Mouse (Mus musculus): ENCODE data around the gene Gm20431. TPM values are rescaled to one million over a fixed set of nuclear protein-coding genes. Genes with fewer than 3 reads are reported as not detected.

Gm20431 gene
- polyA plus RNA-seq, 1 experiment from 2014 or later = 5.4 TPM

- H3K9ac ChIP-seq (ENCODE audit: low read length) = no peak overlapping the region
- peaks cover 8% of the 10 kb centered on the region for H3K4me1 ChIP-seq (ENCODE audit: control insufficient read depth, insufficient read depth, low read length)
- H3K27ac ChIP-seq (ENCODE audit: low read depth, low read length) = no peak overlapping the region
- no peak overlapping the region for H3K4me3 ChIP-seq (ENCODE audit: low read depth, low read length)
- no peaks in the 10 kb centered on the region for H3K9me3 ChIP-seq (replicated peaks; ENCODE audit: control insufficient read depth, low read length)
- no peak overlapping the region for H3K4me2 ChIP-seq (ENCODE audit: low read length)
- H3K27me3 ChIP-seq (replicated peaks; ENCODE audit: control insufficient read depth, insufficient read depth, low read length) = peaks cover 29% of the 10 kb centered on the region
- 87% methylated on average over 6 of the region's 6 CpGs for whole genome bisulfite sequencing
- H3K36me3 ChIP-seq (ENCODE audit: control insufficient read depth, insufficient read depth, low read length) = no peaks in the 10 kb centered on the region
- DNase-seq (ENCODE audit: low spot score) (no peak), ATAC-seq (no peak)
Measured at GRCm38 (mm10) chr2:167691410-167691809, 30.1 kb upstream of the Gm20431 start.

DNA sequence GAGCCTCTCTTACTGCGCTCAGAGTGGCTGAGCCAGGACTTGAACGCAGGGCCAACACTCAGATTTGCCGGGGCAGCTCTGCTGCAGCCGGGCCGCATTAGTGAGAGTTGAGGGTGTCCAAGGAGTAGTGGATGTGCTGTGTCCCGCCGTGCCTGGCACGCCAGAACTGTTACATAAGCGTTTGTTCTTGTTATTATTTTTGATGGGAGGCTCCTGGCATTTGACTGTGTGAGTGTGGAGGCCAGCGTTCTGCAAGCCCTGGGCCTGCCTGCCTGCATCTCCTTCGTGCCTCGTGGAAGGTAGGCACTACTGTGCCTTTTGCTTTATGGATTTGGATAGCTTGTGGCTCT is 29.6 kb upstream of the Gm20431 start:
- no peak overlapping the region for H3K9ac ChIP-seq (ENCODE audit: low read length)
- whole genome bisulfite sequencing = 87% methylated on average over 12 of the region's 12 CpGs
- H3K4me3 ChIP-seq (ENCODE audit: low read depth, low read length) = no peak overlapping the region
- no peaks in the 10 kb centered on the region for H3K36me3 ChIP-seq (ENCODE audit: control insufficient read depth, insufficient read depth, low read length)
- H3K27ac ChIP-seq (ENCODE audit: low read depth, low read length) = no peak overlapping the region
- DNase-seq (ENCODE audit: low spot score) (no peak), ATAC-seq (no peak)
- peaks cover 29% of the 10 kb centered on the region for H3K27me3 ChIP-seq (replicated peaks; ENCODE audit: control insufficient read depth, insufficient read depth, low read length)
- peaks cover 8% of the 10 kb centered on the region for H3K4me1 ChIP-seq (ENCODE audit: control insufficient read depth, insufficient read depth, low read length)
- H3K4me2 ChIP-seq (ENCODE audit: low read length) = no peak overlapping the region
- no peaks in the 10 kb centered on the region for H3K9me3 ChIP-seq (replicated peaks; ENCODE audit: control insufficient read depth, low read length)

GRCm38 (mm10) chr2:167690219-167690961 is 29.1 kb upstream of the Gm20431 start:
- Histone ChIP-seq H3K27me3 (replicated peaks; ENCODE audit: control insufficient read depth, insufficient read depth, low read length) (peaks cover 29% of the 10 kb centered on the region), H3K9ac (ENCODE audit: low read length) (no peak overlapping the region), H3K4me3 (ENCODE audit: low read depth, low read length) (peak overlapping the region; percentile 60; the same call in 1 of the 2 replicates), H3K9me3 (replicated peaks; ENCODE audit: control insufficient read depth, low read length) (no peaks in the 10 kb centered on the region), H3K27ac (ENCODE audit: low read depth, low read length) (no peak overlapping the region), H3K4me1 (ENCODE audit: control insufficient read depth, insufficient read depth, low read length) (peaks cover 8% of the 10 kb centered on the region), H3K36me3 (ENCODE audit: control insufficient read depth, insufficient read depth, low read length) (no peaks in the 10 kb centered on the region), H3K4me2 (ENCODE audit: low read length) (peak overlapping the region; percentile 93)
- ATAC-seq (no peak), DNase-seq (ENCODE audit: low spot score) (no peak)
- 68% methylated on average over 15 of the region's 15 CpGs for WGBS

- Histone ChIP-seq H3K9ac (ENCODE audit: low read length) (peak within 1 kb of the TSS; percentile 55), H3K27me3 (replicated peaks; ENCODE audit: control insufficient read depth, insufficient read depth, low read length) (peaks cover 29% of the 10 kb centered on the region), H3K36me3 (ENCODE audit: control insufficient read depth, insufficient read depth, low read length) (no peaks in the 10 kb centered on the region), H3K4me3 (ENCODE audit: low read depth, low read length) (peak within 1 kb of the TSS; percentile 60), H3K4me1 (ENCODE audit: control insufficient read depth, insufficient read depth, low read length) (peaks cover 8% of the 10 kb centered on the region), H3K27ac (ENCODE audit: low read depth, low read length) (no peak within 1 kb of the TSS), H3K4me2 (ENCODE audit: low read length) (peak within 1 kb of the TSS; percentile 93), H3K9me3 (replicated peaks; ENCODE audit: control insufficient read depth, low read length) (no peaks in the 10 kb centered on the region)
- no peak for ATAC-seq
- peak; percentile 64 for DNase-seq (ENCODE audit: low spot score)
- WGBS = under 1% methylated on average over 77 of the region's 99 CpGs
Measured at GRCm38 (mm10) chr2:167689501-167690218, 28.4 kb upstream of the Gm20431 start, which contains the start of gene Tmem189. Tmem189 (minus strand) TSS chr2:167689822.

- Histone ChIP-seq H3K4me3 (ENCODE audit: low read depth, low read length) (peak within 1 kb of the TSS; percentile 60), H3K27me3 (replicated peaks; ENCODE audit: control insufficient read depth, insufficient read depth, low read length) (peaks cover 29% of the 10 kb centered on the region), H3K9me3 (replicated peaks; ENCODE audit: control insufficient read depth, low read length) (no peaks in the 10 kb centered on the region), H3K36me3 (ENCODE audit: control insufficient read depth, insufficient read depth, low read length) (no peaks in the 10 kb centered on the region), H3K4me1 (ENCODE audit: control insufficient read depth, insufficient read depth, low read length) (peaks cover 8% of the 10 kb centered on the region), H3K4me2 (ENCODE audit: low read length) (peak within 1 kb of the TSS; percentile 93), H3K27ac (ENCODE audit: low read depth, low read length) (no peak within 1 kb of the TSS), H3K9ac (ENCODE audit: low read length) (peak within 1 kb of the TSS; percentile 55)
- WGBS = under 1% methylated on average over 117 of the region's 147 CpGs
- DNase-seq (ENCODE audit: low spot score) (peak; percentile 59), ATAC-seq (peak; percentile 76)
Measured at GRCm38 (mm10) chr2:167688498-167689451, 27.5 kb upstream of the Gm20431 start, which contains the start of gene Cebpb. Cebpb (plus strand) TSS chr2:167688915.

DNA sequence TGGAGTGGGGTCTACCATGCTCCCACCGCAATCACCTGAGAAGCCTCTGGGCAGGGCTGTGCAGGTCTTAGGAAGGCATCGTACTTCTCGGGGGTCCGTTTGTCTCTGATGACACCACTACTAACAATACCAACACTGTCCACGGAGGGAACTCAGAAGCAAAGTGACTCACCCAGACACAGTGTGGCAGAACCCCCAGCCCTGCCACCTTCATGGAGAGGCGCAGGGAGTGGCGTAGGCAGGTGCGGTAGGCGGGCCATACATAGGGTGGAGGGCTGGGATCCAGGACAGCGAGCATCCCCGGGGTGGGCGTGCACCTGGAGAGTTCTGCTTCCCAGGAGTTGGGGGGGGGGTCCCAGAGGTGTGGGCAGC is 26.8 kb upstream of the Gm20431 start:
- Histone ChIP-seq H3K27me3 (replicated peaks; ENCODE audit: control insufficient read depth, insufficient read depth, low read length) (peaks cover 29% of the 10 kb centered on the region), H3K4me2 (ENCODE audit: low read length) (peak overlapping the region; percentile 93)
- peak; percentile 36 for ATAC-seq

DNA sequence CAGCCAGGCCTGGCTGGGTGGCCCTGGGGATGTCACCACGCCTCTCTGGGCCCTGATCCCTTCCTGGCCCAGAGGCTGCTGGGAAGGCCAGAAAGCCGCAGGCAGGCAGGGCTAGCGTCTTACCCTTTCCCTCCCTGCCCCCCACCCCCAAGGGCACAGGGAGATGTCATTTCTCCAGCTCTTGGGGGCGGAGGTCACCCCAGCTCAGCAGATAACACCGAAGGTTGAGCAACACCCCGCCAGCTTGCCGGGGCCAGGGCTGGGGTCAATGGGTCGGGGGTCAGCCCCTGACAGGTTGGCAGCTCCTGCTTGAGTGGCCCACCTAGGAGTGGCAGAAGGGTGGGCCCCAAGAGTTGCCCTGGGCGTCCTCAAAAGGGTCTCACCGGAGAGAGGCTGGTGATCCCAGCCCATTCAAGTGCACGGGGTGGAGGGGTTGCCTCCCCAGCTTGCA is 26.4 kb upstream of the Gm20431 start:
- H3K4me1 ChIP-seq (ENCODE audit: control insufficient read depth, insufficient read depth, low read length) = peaks cover 8% of the 10 kb centered on the region
- H3K36me3 ChIP-seq (ENCODE audit: control insufficient read depth, insufficient read depth, low read length) = no peaks in the 10 kb centered on the region
- no peak overlapping the region for H3K27ac ChIP-seq (ENCODE audit: low read depth, low read length)
- peaks cover 29% of the 10 kb centered on the region for H3K27me3 ChIP-seq (replicated peaks; ENCODE audit: control insufficient read depth, insufficient read depth, low read length)
- H3K9ac ChIP-seq (ENCODE audit: low read length) = no peak overlapping the region
- WGBS = 54% methylated on average over 11 of the region's 11 CpGs
- no peaks in the 10 kb centered on the region for H3K9me3 ChIP-seq (replicated peaks; ENCODE audit: control insufficient read depth, low read length)
- no peak overlapping the region for H3K4me2 ChIP-seq (ENCODE audit: low read length)
- DNase-seq (ENCODE audit: low spot score) (no peak), ATAC-seq (no peak)
- H3K4me3 ChIP-seq (ENCODE audit: low read depth, low read length) = no peak overlapping the region

More for the DNA sequence above, 26.8 kb upstream of the Gm20431 start:
- 19% methylated on average over 12 of the region's 12 CpGs for WGBS
- Histone ChIP-seq H3K36me3 (ENCODE audit: control insufficient read depth, insufficient read depth, low read length) (no peaks in the 10 kb centered on the region), H3K27ac (ENCODE audit: low read depth, low read length) (no peak overlapping the region), H3K4me1 (ENCODE audit: control insufficient read depth, insufficient read depth, low read length) (peaks cover 8% of the 10 kb centered on the region), H3K4me3 (ENCODE audit: low read depth, low read length) (peak overlapping the region; percentile 60; the same call in 1 of the 2 replicates), H3K9ac (ENCODE audit: low read length) (no peak overlapping the region), H3K9me3 (replicated peaks; ENCODE audit: control insufficient read depth, low read length) (no peaks in the 10 kb centered on the region)
- no peak for DNase-seq (ENCODE audit: low spot score)

GRCm38 (mm10) chr2:167687250-167687586 is 25.9 kb upstream of the Gm20431 start:
- no peaks in the 10 kb centered on the region for H3K36me3 ChIP-seq (ENCODE audit: control insufficient read depth, insufficient read depth, low read length)
- no peak overlapping the region for H3K4me3 ChIP-seq (ENCODE audit: low read depth, low read length)
- DNase-seq (ENCODE audit: low spot score) (no peak), ATAC-seq (no peak)
- peaks cover 8% of the 10 kb centered on the region for H3K4me1 ChIP-seq (ENCODE audit: control insufficient read depth, insufficient read depth, low read length)
- no peak overlapping the region for H3K9ac ChIP-seq (ENCODE audit: low read length)
- no peak overlapping the region for H3K27ac ChIP-seq (ENCODE audit: low read depth, low read length)
- peaks cover 29% of the 10 kb centered on the region for H3K27me3 ChIP-seq (replicated peaks; ENCODE audit: control insufficient read depth, insufficient read depth, low read length)
- 86% methylated on average over 4 of the region's 4 CpGs for WGBS
- no peaks in the 10 kb centered on the region for H3K9me3 ChIP-seq (replicated peaks; ENCODE audit: control insufficient read depth, low read length)
- no peak overlapping the region for H3K4me2 ChIP-seq (ENCODE audit: low read length)

Measured in forebrain, embryonic 14.5 days (tissue).